In genomic region chr9:62202331-62202730, GRCm38 (mm10) we compare ENCODE assay signal across 22 mouse cellular contexts.
"Had no signal": no experiment of that assay in that cellular context is flagged by ENCODE, and none has a peak within 500 bp of the region (broad histone marks: within the 10 kb centered on the region; RNA-seq: fewer than 3 reads in every experiment).

No protein-coding gene starts in this region.

- H3K4me3 ChIP-seq: limb, embryonic 13.5 days; liver, embryonic 12.5 days; liver, embryonic 15.5 days; lung, embryonic 15.5 days; neural tube, embryonic 12.5 days; neural tube, embryonic 15.5 days had no signal

- DNase-seq: kidney, adult 18-20 months; kidney, adult 9 months; kidney, postnatal 14 days; left cerebral cortex, postnatal 4 days; liver; lung, adult 18-20 months; lung, postnatal 10 days; lung, postnatal 36 days; midbrain, embryonic 14.5 days; right cerebral cortex, adult 18-20 months; right cerebral cortex, postnatal 14 days; right cerebral cortex, postnatal 4 days; thymus, adult 2 months; thymus, postnatal 14 days; thymus, postnatal 4 days had no signal

- H3K27me3 ChIP-seq: limb, embryonic 13.5 days; liver, embryonic 12.5 days; liver, embryonic 15.5 days; neural tube, embryonic 12.5 days; neural tube, embryonic 15.5 days had no signal

- H3K9me3 ChIP-seq: limb, embryonic 13.5 days; liver, embryonic 15.5 days; lung, embryonic 15.5 days; neural tube, embryonic 12.5 days; neural tube, embryonic 15.5 days had no signal

- H3K9ac ChIP-seq: limb, embryonic 13.5 days; liver, embryonic 12.5 days; liver, embryonic 15.5 days; lung, embryonic 15.5 days; neural tube, embryonic 12.5 days; neural tube, embryonic 15.5 days had no signal

- H3K4me1 ChIP-seq: liver, embryonic 15.5 days; lung, embryonic 15.5 days; neural tube, embryonic 12.5 days had no signal

- H3K27ac ChIP-seq: limb, embryonic 13.5 days; liver, embryonic 12.5 days; liver, embryonic 15.5 days; lung, embryonic 15.5 days; neural tube, embryonic 12.5 days; neural tube, embryonic 15.5 days; stomach, postnatal 0 days had no signal

- H3K36me3 ChIP-seq: limb, embryonic 13.5 days; liver, embryonic 12.5 days; liver, embryonic 15.5 days; lung, embryonic 15.5 days; neural tube, embryonic 12.5 days; neural tube, embryonic 15.5 days had no signal
